Mouse (Mus musculus) erythroid progenitor cell, adult 5-6 weeks (primary cell): Measurements from ENCODE around the gene Alas2. TPM values are rescaled to one million over a fixed set of nuclear protein-coding genes. Genes with fewer than 3 reads are reported as not detected.

Experiments
- ATAC-seq: replicated peaks from 2 replicates; pipeline ENCODE4 v1.8.0; 2016; ENCODE audit warnings: moderate number of reproducible peaks, mild to moderate bottlenecking, moderate TSS enrichment, inconsistent platforms; ENCODE audit not compliant: poor library complexity, low FRiP score, severe bottlenecking
- total RNA-seq, 2 experiments: library from RNA; stranded (forward) in 1 of 2; stranded (reverse) in 1 of 2; fragments of 150-400 nt in 1 of 2; fragments of 186-747, 209-891 nt in 1 of 2; gene quantifications; 2 replicates each; pipeline versions ENCODE4 v1.2.3 to v1.2.4; 2015 to 2017; ENCODE audit warnings: low replicate concordance in 2 of 2

The Alas2 gene
- total RNA-seq, 2 experiments from 2014 or later, result 1,921 to 2,632 TPM

- no peak for ATAC-seq
These were observed 51.7 kb downstream of the Alas2 start for GRCm38 (mm10) chrX:150598882-150599281.

Other genes with a start within 250 kb of the Alas2 start
- 7.9 and 17.6 TPM in 2 replicates for gene Tmem29, start 88.2 kb upstream of the Alas2 start, total RNA-seq (2015; ENCODE audit: low replicate concordance)
- 10.3 and 28.1 TPM in 2 replicates for gene Tmem29, start 88.2 kb upstream of the Alas2 start, total RNA-seq (2017; ENCODE audit: low replicate concordance)
- 20.2 and 33.5 TPM in 2 replicates for gene Pfkfb1, start 40.9 kb downstream of the Alas2 start, total RNA-seq (2015; ENCODE audit: low replicate concordance)
- gene Pfkfb1, start 40.9 kb downstream of the Alas2 start, total RNA-seq (2017; ENCODE audit: low replicate concordance), result 17.7 and 21.8 TPM in 2 replicates
- gene Apex2, start 42.5 kb downstream of the Alas2 start, total RNA-seq (2015; ENCODE audit: low replicate concordance), result 15.1 and 25.2 TPM in 2 replicates
- 12.0 and 18.1 TPM in 2 replicates for gene Apex2, start 42.5 kb downstream of the Alas2 start, total RNA-seq (2017; ENCODE audit: low replicate concordance)
- not detected in 2 replicates for gene Tro, start 110.2 kb downstream of the Alas2 start, total RNA-seq (2015; ENCODE audit: low replicate concordance)
- not detected in 2 replicates for gene Tro, start 110.2 kb downstream of the Alas2 start, total RNA-seq (2017; ENCODE audit: low replicate concordance)